Mouse (Mus musculus): Measurements from ENCODE around the gene Nsfl1c. TPM values are rescaled to one million over a fixed set of nuclear protein-coding genes. Genes with fewer than 3 reads are reported as not detected.
"Not testable (repeated sequence)": the region's sequence is repeated elsewhere in the genome, so short reads cannot be mapped to it uniquely, and the experiment has no call there.

Gene Nsfl1c
- total RNA-seq (2014; fragmentation: Nextera tagmentation) (104 and 128 TPM in 2 replicates), total RNA-seq (2017) (90.6 and 99.1 TPM in 2 replicates), polyA plus RNA-seq (2012) (115 and 149 TPM in 2 replicates)

DNA sequence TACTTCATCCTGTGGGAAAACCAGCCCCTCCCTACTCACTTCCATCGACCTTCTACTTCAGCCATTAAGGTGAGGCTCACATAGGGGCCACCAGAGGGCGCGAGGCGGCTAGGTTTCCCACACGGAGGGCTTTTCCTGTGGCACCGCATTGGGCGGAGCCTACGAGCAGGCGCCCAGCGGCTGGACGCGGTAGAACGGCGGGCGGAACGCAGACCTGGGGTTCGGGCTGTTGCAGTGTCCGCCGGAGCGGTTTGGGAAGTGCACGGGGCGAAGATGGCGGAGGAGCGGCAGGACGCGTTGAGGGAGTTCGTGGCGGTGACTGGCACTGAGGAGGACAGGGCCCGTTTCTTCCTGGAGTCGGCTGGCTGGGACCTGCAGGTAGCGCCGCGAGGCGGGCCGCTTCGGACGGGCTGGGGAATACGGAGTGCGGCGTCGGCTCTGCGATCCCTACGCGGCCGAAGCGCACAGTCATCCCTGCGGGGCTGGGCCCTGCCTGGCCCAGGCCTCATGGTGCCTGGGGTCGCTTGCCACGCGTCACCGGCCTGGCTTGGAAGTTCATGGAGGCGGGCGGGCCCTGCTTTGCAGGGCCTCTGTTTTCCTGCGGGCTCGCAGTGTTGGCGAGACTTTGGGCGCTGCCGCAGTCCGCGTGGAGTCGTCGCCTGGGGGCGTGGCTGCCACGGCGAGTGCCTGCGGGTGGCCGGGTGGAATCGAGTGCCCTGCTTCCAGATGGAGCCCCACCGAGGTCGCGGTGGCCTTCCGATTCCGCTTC, at the start of gene Nsfl1c:
Gene Nsfl1c (plus strand): TSS at position 148 of the 769 bp plus-strand sequence.
- H3K9me3 ChIP-seq (replicated peaks) = no peaks in the 10 kb centered on the region
- peaks cover 30% of the 10 kb centered on the region for H3K4me1 ChIP-seq (ENCODE audit: insufficient read depth, low read depth, low read length)
- peak within 1 kb of the TSS; percentile 97 for H3K4me3 ChIP-seq (ENCODE audit: low read depth, low read length)
- H3K27me3 ChIP-seq (ENCODE audit: insufficient read depth, low read length) = peaks cover 18% of the 10 kb centered on the region
- DNase-seq (ENCODE audit: low spot score) (peak; percentile 79), ATAC-seq (ENCODE audit: extremely low read depth, insufficient number of reproducible peaks, low FRiP score, poor library complexity, severe bottlenecking) (peak; percentile 86)
- peaks cover 30% of the 10 kb centered on the region for H3K36me3 ChIP-seq (replicated peaks)
- TF ChIP-seq GATA2 (IDR thresholded peaks at IDR 0.05; ENCODE audit: borderline replicate concordance, low read depth, low read length) = no peak
- TF ChIP-seq TAL1 (conservative IDR thresholded peaks at IDR 0.05; ENCODE audit: low read depth, low read length) = no peak
- peak; percentile 32; the same call in 1 of the 2 replicates for TF ChIP-seq CTCF (IDR thresholded peaks at IDR 0.05; ENCODE audit: low read depth, low read length)
- no peak for TF ChIP-seq GATA1 (IDR thresholded peaks at IDR 0.05; ENCODE audit: borderline replicate concordance, low read length)
- TF ChIP-seq POLR2AphosphoS5 (IDR thresholded peaks at IDR 0.05; ENCODE audit: insufficient replicate concordance, low read depth, low read length) = no peak

DNA sequence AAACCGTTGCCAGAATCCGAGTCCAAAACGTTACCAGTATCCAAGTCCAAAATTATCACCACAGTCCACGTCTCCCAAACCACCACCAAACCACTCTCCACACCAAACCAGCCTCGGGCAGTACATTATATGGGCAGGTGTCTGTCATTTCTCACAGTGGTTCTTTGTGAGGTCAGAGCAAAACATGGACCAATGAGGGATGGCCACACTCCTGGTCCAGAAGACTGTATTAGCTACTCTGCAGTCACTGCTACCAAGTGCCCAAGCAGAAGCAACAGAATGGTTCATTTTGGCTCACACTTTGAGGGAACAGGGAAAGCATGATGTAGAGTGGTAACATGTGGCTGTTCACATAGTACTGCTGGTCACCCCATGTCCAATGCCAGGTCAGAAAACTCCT, 17.9 kb upstream of the Nsfl1c start, which contains the start of gene 4921509C19Rik:
Gene 4921509C19Rik (minus strand): TSS at position 101 of the 400 bp plus-strand sequence.
- H3K4me1 ChIP-seq (ENCODE audit: insufficient read depth, low read depth, low read length); H3K9me3 ChIP-seq (replicated peaks); H3K36me3 ChIP-seq (replicated peaks); H3K4me3 ChIP-seq (ENCODE audit: low read depth, low read length); DNase-seq (ENCODE audit: low spot score); ATAC-seq (ENCODE audit: extremely low read depth, insufficient number of reproducible peaks, low FRiP score, poor library complexity, severe bottlenecking); H3K27me3 ChIP-seq (ENCODE audit: insufficient read depth, low read length): not testable (repeated sequence)

GRCm38 (mm10) chr2:151486496-151486895, 7.5 kb upstream of the Nsfl1c start:
- H3K4me3 ChIP-seq (ENCODE audit: low read depth, low read length) = no peak overlapping the region
- H3K36me3 ChIP-seq (replicated peaks) = no peaks in the 10 kb centered on the region
- TF ChIP-seq TAL1 (conservative IDR thresholded peaks at IDR 0.05; ENCODE audit: low read depth, low read length) = no peak
- TF ChIP-seq CTCF (IDR thresholded peaks at IDR 0.05; ENCODE audit: low read depth, low read length) = no peak
- no peak for TF ChIP-seq POLR2AphosphoS5 (IDR thresholded peaks at IDR 0.05; ENCODE audit: insufficient replicate concordance, low read depth, low read length)
- no peak for TF ChIP-seq GATA2 (IDR thresholded peaks at IDR 0.05; ENCODE audit: borderline replicate concordance, low read depth, low read length)
- TF ChIP-seq GATA1 (IDR thresholded peaks at IDR 0.05; ENCODE audit: borderline replicate concordance, low read length) = no peak
- ATAC-seq (ENCODE audit: extremely low read depth, insufficient number of reproducible peaks, low FRiP score, poor library complexity, severe bottlenecking) (no peak), DNase-seq (ENCODE audit: low spot score) (no peak)
- H3K4me1 ChIP-seq (ENCODE audit: insufficient read depth, low read depth, low read length) = no peaks in the 10 kb centered on the region
- no peaks in the 10 kb centered on the region for H3K9me3 ChIP-seq (replicated peaks)
- H3K27me3 ChIP-seq (ENCODE audit: insufficient read depth, low read length) = peaks cover 42% of the 10 kb centered on the region

DNA sequence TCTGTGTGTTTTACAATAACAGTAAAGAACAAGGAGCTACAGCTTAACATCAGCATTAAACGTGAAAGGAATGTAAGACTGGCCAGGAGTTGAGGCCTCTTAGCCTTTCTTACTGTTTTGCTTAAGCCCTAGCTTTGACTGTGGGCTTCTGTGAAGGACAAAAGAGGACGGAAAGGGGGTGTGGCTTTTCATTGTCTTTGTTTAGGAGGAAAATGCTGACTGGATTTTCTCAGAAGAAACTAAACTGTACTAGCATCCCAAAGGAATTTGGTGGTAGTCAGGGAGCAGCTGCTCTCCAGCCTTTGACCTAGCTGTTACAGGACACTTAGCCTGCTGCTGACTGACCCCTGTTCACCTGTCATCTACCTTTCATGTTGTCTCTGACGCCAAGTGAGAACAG, 4.4 kb downstream of the Nsfl1c start:
- Histone ChIP-seq H3K4me3 (ENCODE audit: low read depth, low read length) (no peak overlapping the region), H3K4me1 (ENCODE audit: insufficient read depth, low read depth, low read length) (peaks cover 44% of the 10 kb centered on the region), H3K27me3 (ENCODE audit: insufficient read depth, low read length) (no peaks in the 10 kb centered on the region), H3K9me3 (replicated peaks) (no peaks in the 10 kb centered on the region), H3K36me3 (replicated peaks) (peaks cover 67% of the 10 kb centered on the region)
- DNase-seq (ENCODE audit: low spot score) (no peak), ATAC-seq (ENCODE audit: extremely low read depth, insufficient number of reproducible peaks, low FRiP score, poor library complexity, severe bottlenecking) (no peak)
- TF ChIP-seq POLR2AphosphoS5 (IDR thresholded peaks at IDR 0.05; ENCODE audit: insufficient replicate concordance, low read depth, low read length) (no peak), TAL1 (conservative IDR thresholded peaks at IDR 0.05; ENCODE audit: low read depth, low read length) (no peak), GATA2 (IDR thresholded peaks at IDR 0.05; ENCODE audit: borderline replicate concordance, low read depth, low read length) (no peak), CTCF (IDR thresholded peaks at IDR 0.05; ENCODE audit: low read depth, low read length) (no peak), GATA1 (IDR thresholded peaks at IDR 0.05; ENCODE audit: borderline replicate concordance, low read length) (no peak)

DNA sequence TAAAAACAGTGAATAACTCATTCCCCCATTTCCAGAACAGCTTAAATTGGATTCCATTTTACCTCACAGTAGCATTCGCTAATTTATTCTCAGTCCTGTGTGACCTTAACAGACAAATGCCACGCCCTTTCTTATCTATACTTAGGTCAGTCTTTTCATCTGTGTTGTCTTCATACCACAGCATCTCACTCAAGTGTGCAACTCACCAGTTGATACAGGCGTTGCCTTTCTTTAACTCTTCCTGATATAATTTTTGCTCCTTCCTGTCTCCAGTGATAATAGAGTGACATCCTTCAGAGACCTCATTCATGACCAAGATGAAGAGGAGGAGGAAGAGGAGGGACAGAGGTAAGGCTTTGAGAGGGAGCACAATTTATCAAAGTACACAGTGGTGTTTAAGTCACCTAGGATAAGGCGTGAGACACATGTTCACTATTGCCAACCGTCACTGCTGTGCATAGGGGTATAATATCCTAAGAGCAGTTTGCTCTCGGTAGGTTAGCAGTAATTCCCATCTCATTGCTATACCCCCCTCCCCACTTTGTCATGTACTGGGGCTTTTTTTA, 6.5 kb downstream of the Nsfl1c start:
- peak; percentile 78 for ATAC-seq (ENCODE audit: extremely low read depth, insufficient number of reproducible peaks, low FRiP score, poor library complexity, severe bottlenecking)
- no peaks in the 10 kb centered on the region for H3K27me3 ChIP-seq (ENCODE audit: insufficient read depth, low read length)
- no peak overlapping the region for H3K4me3 ChIP-seq (ENCODE audit: low read depth, low read length)
- no peak for DNase-seq (ENCODE audit: low spot score)
- H3K9me3 ChIP-seq (replicated peaks) = no peaks in the 10 kb centered on the region
- peaks cover 34% of the 10 kb centered on the region for H3K4me1 ChIP-seq (ENCODE audit: insufficient read depth, low read depth, low read length)
- TF ChIP-seq GATA2 (IDR thresholded peaks at IDR 0.05; ENCODE audit: borderline replicate concordance, low read depth, low read length) (no peak), GATA1 (IDR thresholded peaks at IDR 0.05; ENCODE audit: borderline replicate concordance, low read length) (no peak), TAL1 (conservative IDR thresholded peaks at IDR 0.05; ENCODE audit: low read depth, low read length) (no peak), CTCF (IDR thresholded peaks at IDR 0.05; ENCODE audit: low read depth, low read length) (no peak), POLR2AphosphoS5 (IDR thresholded peaks at IDR 0.05; ENCODE audit: insufficient replicate concordance, low read depth, low read length) (no peak)
- peaks cover 86% of the 10 kb centered on the region for H3K36me3 ChIP-seq (replicated peaks)

- peaks cover 15% of the 10 kb centered on the region for H3K4me1 ChIP-seq (ENCODE audit: insufficient read depth, low read depth, low read length)
- no peak for ATAC-seq (ENCODE audit: extremely low read depth, insufficient number of reproducible peaks, low FRiP score, poor library complexity, severe bottlenecking)
- no peaks in the 10 kb centered on the region for H3K9me3 ChIP-seq (replicated peaks)
- no peaks in the 10 kb centered on the region for H3K27me3 ChIP-seq (ENCODE audit: insufficient read depth, low read length)
- H3K36me3 ChIP-seq (replicated peaks) = peaks cover 84% of the 10 kb centered on the region
- TF ChIP-seq GATA2 (IDR thresholded peaks at IDR 0.05; ENCODE audit: borderline replicate concordance, low read depth, low read length) (no peak), POLR2AphosphoS5 (IDR thresholded peaks at IDR 0.05; ENCODE audit: insufficient replicate concordance, low read depth, low read length) (no peak), CTCF (IDR thresholded peaks at IDR 0.05; ENCODE audit: low read depth, low read length) (no peak), GATA1 (IDR thresholded peaks at IDR 0.05; ENCODE audit: borderline replicate concordance, low read length) (no peak)
- H3K4me3 ChIP-seq (ENCODE audit: low read depth, low read length) = no peak overlapping the region
- no peak for DNase-seq (ENCODE audit: low spot score)
Measured at GRCm38 (mm10) chr2:151504226-151504625, 10.2 kb downstream of the Nsfl1c start.
